9 mouse cellular contexts compared by ENCODE assay signal in the genomic region with DNA sequence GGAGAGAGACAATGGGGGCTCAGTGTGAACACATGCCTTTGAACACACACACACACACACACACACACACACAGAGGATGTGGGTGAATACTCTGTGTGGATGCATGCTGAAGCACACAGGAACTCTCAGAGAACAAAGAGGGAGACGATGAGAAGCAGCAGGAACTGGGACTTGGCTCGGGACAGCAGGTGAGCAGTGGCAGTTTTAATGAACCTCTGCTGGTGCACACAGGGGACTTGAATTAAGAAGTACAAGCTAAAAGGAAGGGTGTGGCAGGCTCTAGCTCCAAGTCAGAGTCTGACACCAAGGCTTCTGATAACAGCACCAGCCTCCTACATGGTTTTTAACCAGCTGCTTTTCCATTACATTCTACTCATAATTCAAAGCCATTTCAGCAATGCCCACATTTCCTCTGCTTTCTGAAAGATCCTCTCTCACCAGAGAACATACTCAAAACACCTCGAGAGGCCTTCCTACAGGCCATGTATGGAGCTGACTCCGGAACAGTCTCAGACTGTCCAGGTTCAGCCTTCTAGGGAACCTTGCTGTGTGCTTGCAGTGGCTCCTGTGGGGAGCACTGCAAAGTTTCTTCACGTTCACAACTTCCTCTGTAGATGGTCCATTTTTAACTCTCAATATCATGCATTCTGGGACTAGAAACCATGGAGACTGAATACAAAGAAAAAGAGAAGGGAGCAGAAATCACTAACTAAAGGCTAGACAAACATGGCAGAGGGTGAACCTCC.
DNase-seq lines count a peak whose midpoint lies in the region; ATAC-seq lines count a peak whose summit lies in the region.
"Had no signal": no experiment of that assay in that cellular context is flagged by ENCODE, and none has a peak within 500 bp of the region (broad histone marks: within the 10 kb centered on the region; RNA-seq: fewer than 3 reads in every experiment).

No protein-coding gene starts in this region.

- H3K27me3 ChIP-seq in intestine, embryonic 16.5 days (replicated peaks; ENCODE audit: control insufficient read depth, insufficient read depth, low read length): no peaks in the 10 kb centered on the region
- H3K27me3 ChIP-seq in intestine, embryonic 15.5 days (replicated peaks): no peaks in the 10 kb centered on the region
- no peaks in the 10 kb centered on the region for H3K27me3 ChIP-seq in hindbrain, embryonic 13.5 days
- H3K27me3 ChIP-seq: heart, embryonic 12.5 days; liver, embryonic 15.5 days had no signal

- WGBS in intestine, embryonic 16.5 days: 41% methylated on average over 5 of the region's 5 CpGs
- 48% methylated on average over 5 of the region's 5 CpGs for WGBS in intestine, embryonic 15.5 days
- WGBS in hindbrain, embryonic 13.5 days: 36% methylated on average over 5 of the region's 5 CpGs

- H3K4me2 ChIP-seq in intestine, embryonic 16.5 days (ENCODE audit: low read depth, low read length): no peak overlapping the region
- H3K4me2 ChIP-seq in intestine, embryonic 15.5 days (replicated peaks): no peak overlapping the region
- no peak overlapping the region for H3K4me2 ChIP-seq in hindbrain, embryonic 13.5 days
- H3K4me2 ChIP-seq: heart, embryonic 12.5 days; liver, embryonic 15.5 days had no signal

- DNase-seq in thymus, adult 18-20 months: peak; percentile 29 to 67
- no peak for DNase-seq in embryo, embryonic 10 days (ENCODE audit: low spot score)
- DNase-seq in kidney, postnatal 10 days: no peak

- peaks cover 21% of the 10 kb centered on the region for H3K4me1 ChIP-seq in intestine, embryonic 16.5 days (ENCODE audit: control insufficient read depth, insufficient read depth, low read length)
- H3K4me1 ChIP-seq in intestine, embryonic 15.5 days (replicated peaks): peaks cover 10% of the 10 kb centered on the region
- H3K4me1 ChIP-seq in hindbrain, embryonic 13.5 days (replicated peaks): peaks cover 64% of the 10 kb centered on the region

- no peak overlapping the region for H3K9ac ChIP-seq in intestine, embryonic 16.5 days (ENCODE audit: low read depth, low read length)
- no peak overlapping the region for H3K9ac ChIP-seq in intestine, embryonic 15.5 days
- 0 out of 2 replicates have a peak overlapping the region, but pooled peaks have one; percentile 30 for H3K9ac ChIP-seq in hindbrain, embryonic 13.5 days
- H3K9ac ChIP-seq: heart, embryonic 12.5 days; liver, embryonic 15.5 days had no signal

- no peaks in the 10 kb centered on the region for H3K9me3 ChIP-seq in intestine, embryonic 16.5 days (ENCODE audit: control insufficient read depth, low read length)
- no peaks in the 10 kb centered on the region for H3K9me3 ChIP-seq in intestine, embryonic 15.5 days
- no peaks in the 10 kb centered on the region for H3K9me3 ChIP-seq in hindbrain, embryonic 13.5 days
- H3K9me3 ChIP-seq: heart, embryonic 12.5 days; liver, embryonic 15.5 days had no signal

- no peaks in the 10 kb centered on the region for H3K36me3 ChIP-seq in intestine, embryonic 16.5 days (ENCODE audit: control insufficient read depth, insufficient read depth, low read length)
- H3K36me3 ChIP-seq in intestine, embryonic 15.5 days: no peaks in the 10 kb centered on the region
- H3K36me3 ChIP-seq in hindbrain, embryonic 13.5 days: no peaks in the 10 kb centered on the region
- H3K36me3 ChIP-seq: heart, embryonic 12.5 days; liver, embryonic 15.5 days had no signal

- no peak for ATAC-seq in intestine, embryonic 16.5 days
- no peak for ATAC-seq in intestine, embryonic 15.5 days
- peak; percentile 80 for ATAC-seq in activated CD4-positive, CD25-positive, alpha-beta regulatory T cell, adult 4 months
- ATAC-seq in hindbrain, embryonic 13.5 days (ENCODE audit: low FRiP score): no peak

- 0 out of 2 replicates have a peak overlapping the region, but pooled peaks have one; percentile 12 for H3K27ac ChIP-seq in intestine, embryonic 16.5 days (ENCODE audit: low read length)
- no peak overlapping the region for H3K27ac ChIP-seq in intestine, embryonic 15.5 days
- H3K27ac ChIP-seq in hindbrain, embryonic 13.5 days: peak overlapping the region; percentile 45
- H3K27ac ChIP-seq: liver, embryonic 15.5 days had no signal

- H3K4me3 ChIP-seq in intestine, embryonic 16.5 days (ENCODE audit: low read length): no peak overlapping the region
- no peak overlapping the region for H3K4me3 ChIP-seq in intestine, embryonic 15.5 days (replicated peaks)
- H3K4me3 ChIP-seq in hindbrain, embryonic 13.5 days: no peak overlapping the region
- H3K4me3 ChIP-seq: heart, embryonic 12.5 days; liver, embryonic 15.5 days had no signal

Comparison
In these comparisons a context has a peak if more than half of its experiments do, and no peak if none do; other contexts are left out.
1. DNase-seq: peak in thymus, adult 18-20 months (2 of 2); none in embryo, embryonic 10 days (single experiment) and kidney, postnatal 10 days (single experiment).